Mouse (Mus musculus): ENCODE results near the gene Gm20765. TPM values are rescaled to one million over a fixed set of nuclear protein-coding genes. Genes with fewer than 3 reads are reported as not detected.
"Not testable (repeated sequence)": the region's sequence is repeated elsewhere in the genome, so short reads cannot be mapped to it uniquely, and the experiment has no call there.

Gm20765 gene
- total RNA-seq (2021) = not detected

GRCm38 (mm10) chr10:104185233-104185632 is at the start of gene Gm20765:
Gene Gm20765 (plus strand): TSS chr10:104185533.
- DNase-seq; intact Hi-C loops (cut with DNase I): not testable (repeated sequence)

GRCm38 (mm10) chr10:104142687-104143086 is 42.6 kb upstream of the Gm20765 start, which contains the start of gene Gm21293:
Gene Gm21293 (plus strand): TSS chr10:104142987.
- DNase-seq; intact Hi-C loops (cut with DNase I): not testable (repeated sequence)

- DNase-seq; intact Hi-C loops (cut with DNase I): not testable (repeated sequence)
Observed at GRCm38 (mm10) chr10:104151197-104151596, 34.1 kb upstream of the Gm20765 start, which contains the start of gene Gm6763. Gene Gm6763 (plus strand): TSS chr10:104151497.

DNA sequence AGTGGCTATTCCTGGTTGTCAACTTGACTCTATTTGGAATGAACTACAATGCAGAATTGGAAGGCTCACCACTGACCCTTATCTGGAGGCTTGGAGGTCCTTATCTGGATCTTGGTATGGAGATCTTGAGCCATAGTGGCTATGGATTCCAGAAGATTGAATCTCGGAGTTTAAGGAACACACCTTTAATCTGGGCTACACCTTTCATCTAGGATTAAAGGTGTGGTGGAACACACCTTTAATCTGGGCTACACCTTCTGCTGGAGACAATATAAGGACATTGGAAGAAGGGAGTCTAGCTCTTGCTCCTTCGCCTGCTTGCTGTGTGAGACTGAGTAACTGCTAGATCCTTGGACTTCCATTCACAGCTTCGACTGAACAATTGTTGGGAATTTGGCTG is 25.6 kb upstream of the Gm20765 start, which contains the start of gene Gm8764:
Gm8764 (plus strand) TSS at position 301 of the 400 bp plus-strand sequence.
- intact Hi-C loops (cut with DNase I); DNase-seq: not testable (repeated sequence)

DNA sequence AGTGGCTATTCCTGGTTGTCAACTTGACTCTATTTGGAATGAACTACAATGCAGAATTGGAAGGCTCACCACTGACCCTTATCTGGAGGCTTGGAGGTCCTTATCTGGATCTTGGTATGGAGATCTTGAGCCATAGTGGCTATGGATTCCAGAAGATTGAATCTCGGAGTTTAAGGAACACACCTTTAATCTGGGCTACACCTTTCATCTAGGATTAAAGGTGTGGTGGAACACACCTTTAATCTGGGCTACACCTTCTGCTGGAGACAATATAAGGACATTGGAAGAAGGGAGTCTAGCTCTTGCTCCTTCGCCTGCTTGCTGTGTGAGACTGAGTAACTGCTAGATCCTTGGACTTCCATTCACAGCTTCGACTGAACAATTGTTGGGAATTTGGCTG is 17.1 kb upstream of the Gm20765 start, which contains the start of gene Gm21304:
Gm21304 (plus strand) TSS at position 301 of the 400 bp plus-strand sequence.
- intact Hi-C loops (cut with DNase I); DNase-seq: not testable (repeated sequence)

GRCm38 (mm10) chr10:104176724-104177123 is 8.6 kb upstream of the Gm20765 start, which contains the start of gene Gm21312:
Gene Gm21312 (plus strand): TSS chr10:104177024.
- intact Hi-C loops (cut with DNase I); DNase-seq: not testable (repeated sequence)

- DNase-seq; intact Hi-C loops (cut with DNase I): not testable (repeated sequence)
Observed at GRCm38 (mm10) chr10:104193742-104194141, 8.4 kb downstream of the Gm20765 start, which contains the start of gene Gm4340. Gene Gm4340 (plus strand): TSS chr10:104194042.

DNA sequence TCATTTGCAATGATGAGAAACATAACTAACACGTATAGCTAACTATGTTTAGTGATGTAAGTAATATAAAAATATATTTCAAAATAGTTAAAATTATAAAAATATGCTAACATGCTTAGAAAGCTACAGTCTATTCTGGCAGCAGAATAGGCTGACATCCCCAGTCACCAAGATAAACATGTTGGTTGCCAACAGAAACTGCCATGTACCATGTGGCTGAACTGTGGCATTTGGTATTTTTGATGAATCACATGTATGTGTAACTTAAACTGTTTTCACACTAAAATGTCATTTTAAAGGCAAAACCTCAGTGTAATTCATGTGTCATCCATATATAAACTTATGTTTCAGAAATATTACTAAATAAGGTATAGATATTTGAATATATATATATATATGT is 24.3 kb downstream of the Gm20765 start:
- intact Hi-C loops (cut with DNase I) = no loop called here
- DNase-seq = no peak

GRCm38 (mm10) chr10:104210268-104210990 is 25.1 kb downstream of the Gm20765 start:
- intact Hi-C loops (cut with DNase I) = no loop called here
- DNase-seq = no peak

- no peak for DNase-seq
- intact Hi-C loops (cut with DNase I) = no loop called here
Observed at GRCm38 (mm10) chr10:104214527-104214926, 29.2 kb downstream of the Gm20765 start.

DNA sequence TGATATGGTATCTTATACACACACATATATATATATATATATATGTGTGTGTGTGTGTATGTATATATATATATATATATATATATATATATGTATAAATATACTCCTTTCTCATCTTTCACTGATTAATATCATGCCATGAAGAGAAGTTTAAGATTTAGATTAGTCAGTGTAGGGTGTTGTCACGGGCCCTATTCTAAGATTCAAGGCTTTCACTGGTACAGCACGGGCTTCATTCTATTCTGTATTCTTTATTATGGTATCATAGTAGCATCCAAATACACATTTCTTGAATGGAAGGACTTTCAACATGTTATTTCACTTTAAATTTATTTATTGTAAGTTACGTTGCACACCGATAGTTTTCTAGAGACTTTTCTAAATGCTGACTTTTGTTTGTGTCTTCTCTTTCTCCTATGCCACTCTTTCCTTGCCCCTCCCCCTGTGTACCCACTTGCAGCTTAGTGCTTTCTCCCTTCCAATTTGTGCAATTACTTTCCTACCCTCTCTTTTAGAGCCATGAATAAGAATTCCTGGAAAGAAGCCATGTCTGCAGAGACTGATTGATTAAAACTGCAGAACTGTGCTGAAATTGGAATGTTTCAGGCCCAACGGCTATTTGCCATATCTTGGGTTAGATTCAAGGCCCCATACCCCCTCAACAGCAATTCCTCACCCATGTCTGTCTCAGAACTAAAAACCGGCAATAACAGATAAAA is 35.1 kb downstream of the Gm20765 start:
- intact Hi-C loops (cut with DNase I) = no loop called here

More for the DNA sequence above, 35.1 kb downstream of the Gm20765 start:
- no peak for DNase-seq

Other genes starting within 250 kb of the Gm20765 start
- gene Gm21293, start 42.5 kb upstream of the Gm20765 start, total RNA-seq (2021) = not detected
- gene Gm6763, start 34.0 kb upstream of the Gm20765 start, total RNA-seq (2021) = not detected
- not detected for gene Gm8764, start 25.5 kb upstream of the Gm20765 start, total RNA-seq (2021)
- not detected for gene Gm21304, start 17.0 kb upstream of the Gm20765 start, total RNA-seq (2021)
- not detected for gene Gm21312, start 8.5 kb upstream of the Gm20765 start, total RNA-seq (2021)
- not detected for gene Gm4340, start 8.5 kb downstream of the Gm20765 start, total RNA-seq (2021)